Mouse (Mus musculus): ENCODE results near the gene 2310061I04Rik. TPM values are rescaled to one million over a fixed set of nuclear protein-coding genes. Genes with fewer than 3 reads are reported as not detected.

2310061I04Rik gene
- polyA plus RNA-seq, 1 experiment from 2014 or later = 30.6 TPM

DNA sequence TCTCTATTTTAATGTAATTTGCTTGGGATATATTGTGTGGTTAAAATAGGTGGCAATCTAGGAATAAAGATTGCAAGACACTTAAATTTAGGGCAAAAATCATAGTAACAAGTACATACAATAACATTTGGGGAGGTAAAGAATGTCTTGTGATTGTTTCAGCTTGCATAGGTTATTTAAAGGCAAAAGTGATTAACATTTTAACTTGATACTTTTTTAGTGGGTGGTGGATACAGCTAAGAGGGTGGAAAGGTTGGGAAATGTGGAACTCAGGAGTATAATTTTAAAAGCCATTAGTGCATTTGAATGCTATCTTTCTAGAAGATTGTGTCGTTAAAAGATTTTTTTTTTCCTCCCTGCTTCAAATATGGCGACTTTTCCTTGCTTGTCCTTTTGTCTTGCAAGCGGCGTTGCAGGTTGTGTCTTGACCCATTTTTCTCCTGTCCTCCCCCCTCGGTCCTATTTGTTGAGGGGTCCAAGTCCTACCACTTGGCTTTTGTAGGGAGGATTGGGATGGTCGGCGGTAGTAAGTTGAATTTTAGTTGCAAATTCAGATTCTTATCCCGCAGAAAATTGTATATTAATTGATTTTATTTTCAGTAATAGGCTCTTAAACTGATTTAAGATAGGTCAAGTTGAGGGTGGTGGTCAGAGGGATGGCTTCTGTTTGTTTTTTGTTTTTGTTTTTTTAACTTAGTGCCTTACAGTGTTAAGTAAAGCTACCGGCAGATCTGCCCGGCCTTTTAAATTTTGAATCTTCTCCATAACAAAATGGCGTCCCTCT lies 21.2 kb upstream of the 2310061I04Rik start:
- WGBS = 0% methylated on average over 11 of the region's 11 CpGs
- DNase-seq (ENCODE audit: low spot score) (peak; percentile 86), ATAC-seq (replicated peaks; ENCODE audit: low FRiP score, low TSS enrichment, low read depth) (no peak)
- no peaks in the 10 kb centered on the region for H3K9me3 ChIP-seq (ENCODE audit: control insufficient read depth, low read length)
- peak overlapping the region; percentile 60 for H3K4me3 ChIP-seq (ENCODE audit: low read depth, low read length)
- H3K9ac ChIP-seq (ENCODE audit: low read length) = peak overlapping the region; percentile 100
- H3K4me1 ChIP-seq (replicated peaks; ENCODE audit: control insufficient read depth, insufficient read depth, low read length) = peaks cover 28% of the 10 kb centered on the region
- peak overlapping the region; percentile 99 for H3K27ac ChIP-seq (ENCODE audit: low read depth)
- no peaks in the 10 kb centered on the region for H3K27me3 ChIP-seq (replicated peaks; ENCODE audit: control insufficient read depth, insufficient read depth, low read length)
- peaks cover 26% of the 10 kb centered on the region for H3K36me3 ChIP-seq (ENCODE audit: control insufficient read depth, insufficient read depth, low read length)
- peak overlapping the region; percentile 90 for H3K4me2 ChIP-seq (ENCODE audit: low read length)

DNA sequence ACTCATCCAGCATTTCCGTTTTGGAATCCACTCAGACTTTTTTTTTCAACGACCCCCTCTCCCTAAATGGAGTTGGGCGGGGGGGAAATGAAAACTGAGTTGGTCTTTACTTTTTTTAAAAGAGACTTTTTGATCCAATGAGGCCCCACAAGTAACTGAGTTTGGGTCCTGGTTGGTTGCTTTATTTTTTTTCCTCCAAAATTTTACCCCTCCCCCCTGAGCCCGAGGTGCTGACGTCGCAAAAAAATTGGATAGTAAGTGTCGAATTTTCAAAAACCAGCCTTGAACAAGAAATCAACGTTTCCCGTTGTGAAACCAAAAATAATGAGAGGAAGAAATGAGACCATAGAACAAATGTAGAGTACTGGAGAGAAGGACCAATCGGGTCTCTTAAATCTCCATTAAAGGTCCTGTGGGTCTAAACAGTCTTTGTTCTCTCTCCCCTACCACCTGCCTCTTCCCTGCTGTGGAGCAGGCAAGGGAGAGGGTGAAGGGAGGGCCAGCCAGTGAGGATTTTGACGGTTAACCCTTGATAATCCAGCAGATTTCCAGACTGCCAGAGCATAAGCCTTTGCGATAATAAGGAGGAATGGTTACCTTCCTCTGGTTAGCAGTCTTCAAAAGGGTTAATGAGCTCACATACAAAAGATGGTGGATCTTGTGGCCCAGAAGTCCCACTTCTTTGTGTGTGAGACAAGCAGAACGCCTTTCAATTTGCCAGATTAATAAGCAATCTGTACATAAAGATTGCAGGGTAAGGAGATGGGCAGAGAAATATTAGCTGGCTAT lies 20.4 kb upstream of the 2310061I04Rik start:
- DNase-seq (ENCODE audit: low spot score) (peak; percentile 79), ATAC-seq (replicated peaks; ENCODE audit: low FRiP score, low TSS enrichment, low read depth) (no peak)
- Histone ChIP-seq H3K4me3 (ENCODE audit: low read depth, low read length) (peak overlapping the region; percentile 60), H3K4me2 (ENCODE audit: low read length) (peak overlapping the region; percentile 90), H3K36me3 (ENCODE audit: control insufficient read depth, insufficient read depth, low read length) (peaks cover 26% of the 10 kb centered on the region), H3K27me3 (replicated peaks; ENCODE audit: control insufficient read depth, insufficient read depth, low read length) (no peaks in the 10 kb centered on the region), H3K9me3 (ENCODE audit: control insufficient read depth, low read length) (no peaks in the 10 kb centered on the region), H3K4me1 (replicated peaks; ENCODE audit: control insufficient read depth, insufficient read depth, low read length) (peaks cover 28% of the 10 kb centered on the region), H3K27ac (ENCODE audit: low read depth) (peak overlapping the region; percentile 99), H3K9ac (ENCODE audit: low read length) (peak overlapping the region; percentile 100)
- under 1% methylated on average over 13 of the region's 13 CpGs for WGBS

DNA sequence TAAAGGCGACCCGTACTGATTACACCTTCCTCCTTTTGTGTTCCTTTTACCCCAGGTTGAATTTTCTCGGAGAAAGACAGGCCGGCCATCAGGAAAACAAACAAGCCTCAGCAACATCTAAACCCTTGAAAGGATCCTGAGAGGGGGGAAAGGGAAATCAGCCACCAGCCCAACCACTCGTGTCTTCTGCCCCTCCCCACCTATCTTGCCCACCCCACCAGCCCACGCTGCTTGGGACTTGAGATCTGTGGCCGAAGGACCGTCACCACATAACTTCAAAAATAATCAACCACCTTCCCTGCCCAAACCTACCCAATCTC lies 19.9 kb upstream of the 2310061I04Rik start:
- Histone ChIP-seq H3K27ac (ENCODE audit: low read depth) (peak overlapping the region; percentile 99), H3K4me2 (ENCODE audit: low read length) (peak overlapping the region; percentile 90), H3K9me3 (ENCODE audit: control insufficient read depth, low read length) (no peaks in the 10 kb centered on the region), H3K27me3 (replicated peaks; ENCODE audit: control insufficient read depth, insufficient read depth, low read length) (no peaks in the 10 kb centered on the region), H3K9ac (ENCODE audit: low read length) (peak overlapping the region; percentile 100), H3K4me1 (replicated peaks; ENCODE audit: control insufficient read depth, insufficient read depth, low read length) (peaks cover 28% of the 10 kb centered on the region), H3K4me3 (ENCODE audit: low read depth, low read length) (peak overlapping the region; percentile 60), H3K36me3 (ENCODE audit: control insufficient read depth, insufficient read depth, low read length) (peaks cover 31% of the 10 kb centered on the region)
- no peak for ATAC-seq (replicated peaks; ENCODE audit: low FRiP score, low TSS enrichment, low read depth)
- DNase-seq (ENCODE audit: low spot score) = no peak
- WGBS = 0% methylated on average over 8 of the region's 8 CpGs

DNA sequence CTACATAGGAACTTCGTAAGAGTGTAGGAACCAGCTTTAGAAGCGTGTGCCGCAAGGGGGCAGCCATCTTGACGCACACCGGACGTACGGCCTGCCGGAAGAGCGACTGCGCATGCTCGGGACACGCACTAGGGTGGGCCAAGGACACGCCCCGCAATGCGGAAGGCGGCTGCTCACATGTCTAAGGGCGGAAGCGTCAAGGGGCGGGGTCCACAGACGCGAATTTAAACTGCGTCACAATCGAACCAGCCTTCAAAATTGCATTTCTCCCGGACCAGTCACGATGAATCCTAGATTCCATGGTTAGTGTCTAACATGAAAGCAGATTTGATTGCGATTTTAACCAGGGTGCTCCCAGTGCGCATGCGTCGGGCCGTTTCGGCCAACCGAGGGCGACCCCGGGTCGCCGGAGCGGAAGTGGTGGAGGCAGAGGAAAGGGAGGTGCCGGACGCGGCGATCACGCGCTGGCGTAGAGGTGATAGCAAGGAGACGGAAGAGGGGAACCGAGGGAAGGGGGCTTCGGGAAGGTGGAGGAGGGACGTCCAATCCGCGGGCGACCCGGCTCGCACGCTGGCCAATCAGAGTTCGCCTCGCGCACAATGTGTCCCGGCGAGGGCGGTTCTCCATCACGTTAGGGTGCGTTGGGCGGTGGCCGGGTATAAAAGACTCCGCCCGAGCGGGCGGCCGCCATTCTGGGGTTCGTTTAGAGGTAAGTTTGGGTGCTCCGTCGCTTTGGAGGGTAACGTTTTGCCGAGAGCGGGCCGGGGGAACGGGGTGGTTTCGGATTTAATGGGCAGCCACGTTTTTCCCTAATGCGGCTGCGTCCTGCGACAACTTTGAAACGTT lies 19.3 kb upstream of the 2310061I04Rik start, which contains the start of the genes Mrps18b and Ppp1r10:
Gene Mrps18b (minus strand): TSS at position 93 of the 846 bp plus-strand sequence.
Gene Ppp1r10 (plus strand): TSS at position 138 of the 846 bp plus-strand sequence.
- under 1% methylated on average over 83 of the region's 83 CpGs for WGBS

DNA sequence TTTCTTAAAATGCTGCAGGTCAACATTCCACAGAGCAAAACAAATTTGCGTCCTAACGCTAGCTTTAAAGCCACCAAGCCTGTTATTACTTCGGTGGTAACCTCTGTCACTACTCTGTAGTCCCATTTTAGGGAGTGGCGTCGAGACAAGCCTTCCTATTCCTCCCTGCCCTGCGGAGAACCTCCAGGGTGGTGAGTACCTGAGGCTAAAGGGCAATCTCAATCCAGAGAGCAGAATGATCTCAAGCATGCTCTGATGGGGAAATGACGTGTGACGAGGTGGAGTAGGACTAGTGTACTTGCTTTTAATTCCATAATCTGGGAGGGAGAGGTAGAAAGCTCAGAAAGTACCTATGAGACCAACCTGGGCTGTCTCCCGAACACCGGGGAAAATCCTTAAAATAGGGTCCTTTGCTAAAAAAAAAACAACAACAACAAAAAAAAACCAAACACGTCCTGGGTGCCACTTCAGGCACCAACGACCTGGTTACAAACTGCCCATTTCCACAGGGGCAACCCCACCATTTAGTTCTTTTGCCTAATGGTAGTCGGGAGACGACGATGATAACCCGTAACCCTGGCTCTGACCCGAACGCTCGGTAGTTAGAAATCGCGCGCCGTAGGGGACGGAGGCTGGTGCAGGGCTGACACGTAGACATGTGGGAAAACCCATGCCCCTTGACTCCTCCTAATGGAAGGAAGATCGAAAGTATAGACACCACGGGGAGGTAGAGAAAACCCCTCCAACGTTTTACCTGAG lies 18.5 kb upstream of the 2310061I04Rik start:
- Histone ChIP-seq H3K27ac (ENCODE audit: low read depth) (peak overlapping the region; percentile 99), H3K36me3 (ENCODE audit: control insufficient read depth, insufficient read depth, low read length) (peaks cover 44% of the 10 kb centered on the region), H3K4me1 (replicated peaks; ENCODE audit: control insufficient read depth, insufficient read depth, low read length) (peaks cover 22% of the 10 kb centered on the region), H3K9ac (ENCODE audit: low read length) (peak overlapping the region; percentile 100), H3K4me2 (ENCODE audit: low read length) (peak overlapping the region; percentile 72), H3K27me3 (replicated peaks; ENCODE audit: control insufficient read depth, insufficient read depth, low read length) (no peaks in the 10 kb centered on the region), H3K4me3 (ENCODE audit: low read depth, low read length) (peak overlapping the region; percentile 60), H3K9me3 (ENCODE audit: control insufficient read depth, low read length) (no peaks in the 10 kb centered on the region)
- WGBS = 2% methylated on average over 28 of the region's 28 CpGs
- ATAC-seq (replicated peaks; ENCODE audit: low FRiP score, low TSS enrichment, low read depth) (no peak), DNase-seq (ENCODE audit: low spot score) (peak; percentile 59)

More for the DNA sequence above, 19.3 kb upstream of the 2310061I04Rik start, which contains the start of the genes Mrps18b and Ppp1r10:
- peaks cover 37% of the 10 kb centered on the region for H3K36me3 ChIP-seq (ENCODE audit: control insufficient read depth, insufficient read depth, low read length)
- H3K27me3 ChIP-seq (replicated peaks; ENCODE audit: control insufficient read depth, insufficient read depth, low read length) = no peaks in the 10 kb centered on the region
- peaks cover 28% of the 10 kb centered on the region for H3K4me1 ChIP-seq (replicated peaks; ENCODE audit: control insufficient read depth, insufficient read depth, low read length)
- ATAC-seq (replicated peaks; ENCODE audit: low FRiP score, low TSS enrichment, low read depth) = peak; percentile 91
- H3K9me3 ChIP-seq (ENCODE audit: control insufficient read depth, low read length) = no peaks in the 10 kb centered on the region
- peak within 1 kb of the TSS; percentile 60 for H3K4me3 ChIP-seq (ENCODE audit: low read depth, low read length)
- DNase-seq (ENCODE audit: low spot score) = peak; percentile 98
- peak within 1 kb of the TSS; percentile 99 for H3K27ac ChIP-seq (ENCODE audit: low read depth)
- peak within 1 kb of the TSS; percentile 90 for H3K4me2 ChIP-seq (ENCODE audit: low read length)
- peak within 1 kb of the TSS; percentile 100 for H3K9ac ChIP-seq (ENCODE audit: low read length)

DNA sequence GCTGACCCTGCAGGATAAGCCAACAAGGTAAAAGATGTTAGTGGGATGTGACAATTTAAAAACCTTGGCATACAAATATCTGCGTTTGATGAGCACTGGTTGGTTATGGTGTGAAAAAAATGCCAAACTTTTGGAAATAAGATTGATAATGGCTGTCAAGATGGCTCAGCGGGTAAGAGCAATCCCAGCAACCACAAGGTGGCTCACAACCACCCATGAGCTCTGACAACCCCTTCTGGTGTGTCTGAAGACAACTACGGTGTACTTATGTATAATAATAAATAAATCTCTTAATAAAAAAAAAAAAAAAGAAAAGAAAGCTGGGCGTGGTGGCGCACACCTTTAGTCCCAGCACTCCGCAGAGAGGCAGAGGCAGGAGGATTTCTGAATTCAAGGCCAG lies 17.7 kb upstream of the 2310061I04Rik start:
- ATAC-seq (replicated peaks; ENCODE audit: low FRiP score, low TSS enrichment, low read depth) (no peak), DNase-seq (ENCODE audit: low spot score) (no peak)
- Histone ChIP-seq H3K36me3 (ENCODE audit: control insufficient read depth, insufficient read depth, low read length) (peaks cover 44% of the 10 kb centered on the region), H3K4me2 (ENCODE audit: low read length) (peak overlapping the region; percentile 72), H3K27ac (ENCODE audit: low read depth) (no peak overlapping the region), H3K9ac (ENCODE audit: low read length) (no peak overlapping the region; the same call in 1 of the 2 replicates), H3K27me3 (replicated peaks; ENCODE audit: control insufficient read depth, insufficient read depth, low read length) (no peaks in the 10 kb centered on the region), H3K4me3 (ENCODE audit: low read depth, low read length) (peak overlapping the region; percentile 60; the same call in 1 of the 2 replicates), H3K9me3 (ENCODE audit: control insufficient read depth, low read length) (no peaks in the 10 kb centered on the region), H3K4me1 (replicated peaks; ENCODE audit: control insufficient read depth, insufficient read depth, low read length) (peaks cover 14% of the 10 kb centered on the region)
- 80% methylated on average over 6 of the region's 6 CpGs for WGBS

DNA sequence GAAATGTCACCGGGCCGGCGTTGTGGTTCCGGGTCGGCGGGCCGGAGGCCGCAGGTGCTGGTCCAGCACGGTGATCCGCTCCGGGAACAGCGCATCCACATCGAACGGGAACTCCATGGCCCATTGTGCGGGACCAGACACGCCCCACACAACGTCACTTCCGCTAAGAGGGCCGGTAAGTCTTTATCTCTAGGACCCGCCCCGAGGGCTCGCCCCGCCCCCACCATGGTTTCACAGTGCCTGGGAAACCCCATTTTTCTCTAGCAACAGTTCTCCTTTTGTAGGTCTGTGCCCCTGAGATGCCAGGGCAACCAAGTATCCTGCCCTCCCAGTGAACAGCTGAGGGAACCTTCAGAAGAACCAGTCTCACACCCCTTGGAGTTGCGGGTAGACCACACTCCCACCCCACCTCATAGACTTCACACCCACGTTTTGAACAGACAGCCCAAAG lies 12.7 kb upstream of the 2310061I04Rik start, which contains the start of gene Atat1:
Gene Atat1 (minus strand): TSS at position 157 of the 451 bp plus-strand sequence.
- Histone ChIP-seq H3K9me3 (ENCODE audit: control insufficient read depth, low read length) (no peaks in the 10 kb centered on the region), H3K4me3 (ENCODE audit: low read depth, low read length) (peak within 1 kb of the TSS; percentile 53), H3K27me3 (replicated peaks; ENCODE audit: control insufficient read depth, insufficient read depth, low read length) (no peaks in the 10 kb centered on the region), H3K27ac (ENCODE audit: low read depth) (peak within 1 kb of the TSS; percentile 73), H3K4me1 (replicated peaks; ENCODE audit: control insufficient read depth, insufficient read depth, low read length) (peaks cover 10% of the 10 kb centered on the region), H3K4me2 (ENCODE audit: low read length) (peak within 1 kb of the TSS; percentile 97), H3K36me3 (ENCODE audit: control insufficient read depth, insufficient read depth, low read length) (peaks cover 70% of the 10 kb centered on the region), H3K9ac (ENCODE audit: low read length) (peak within 1 kb of the TSS; percentile 59)
- 4% methylated on average over 25 of the region's 25 CpGs for WGBS
- ATAC-seq (replicated peaks; ENCODE audit: low FRiP score, low TSS enrichment, low read depth) (peak; percentile 88), DNase-seq (ENCODE audit: low spot score) (peak; percentile 98)
